Mouse (Mus musculus) T-helper 17 cell (primary cell): ENCODE results near the gene Pik3ca.

Experiments
- in situ Hi-C, 2 experiments: fragments of 300-600 bp; cut with MboI, MseI; formaldehyde crosslinking; loops; 1 replicate in 1 of 2; 2 replicates in 1 of 2; pipeline ENCODE4 v1.15.1; 2025; ENCODE audit warnings: high pct_unique_total_duplicates in 2 of 2

Pik3ca gene

DNA sequence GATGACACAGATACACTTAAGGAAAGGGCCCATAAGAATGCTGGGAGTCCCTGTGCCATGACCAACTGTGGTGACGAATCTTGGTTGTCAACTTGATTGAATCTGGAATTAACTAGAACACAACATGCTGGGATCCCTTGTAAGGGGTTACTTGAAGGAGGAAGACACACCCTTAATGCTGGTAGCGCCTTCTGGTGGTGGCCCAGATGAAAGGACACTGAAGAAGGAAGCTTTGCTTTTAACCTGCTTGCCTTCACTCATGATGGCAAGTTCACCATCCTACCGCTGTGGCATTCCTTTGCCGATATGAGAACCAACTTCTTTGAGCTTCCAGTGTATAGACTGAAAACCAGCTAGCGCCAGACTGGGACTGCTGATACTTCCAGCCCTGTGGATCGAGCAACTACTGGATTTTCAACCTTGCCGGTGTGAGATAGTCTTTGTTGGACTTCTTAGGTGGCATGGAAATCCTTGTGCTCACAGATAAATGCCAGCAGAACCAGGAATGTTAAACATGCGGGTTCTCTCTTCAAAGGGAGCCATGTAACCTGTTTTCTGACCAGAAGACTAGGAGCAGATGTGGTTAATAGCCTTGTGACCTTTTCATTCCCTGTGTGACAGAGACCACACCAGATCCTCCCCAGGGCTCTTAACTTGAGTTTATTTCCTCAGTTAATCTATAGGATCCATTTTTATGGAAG is 97.1 kb downstream of the Pik3ca start:
- in situ Hi-C loops = loop anchor here (10.0 to 25.0 kb wide), 2 partner anchors 707 to 1270 kb away; no protein-coding TSS in a partner anchor

- in situ Hi-C loops = loop anchor here (10.0 to 25.0 kb wide), 2 partner anchors 708 to 1270 kb away; no protein-coding TSS in a partner anchor
Observed at GRCm38 (mm10) chr3:32495088-32495770, 97.8 kb downstream of the Pik3ca start.

- in situ Hi-C loops = loop anchor here (10.0 to 25.0 kb wide), 2 partner anchors 709 to 1271 kb away; no protein-coding TSS in a partner anchor
Observed at GRCm38 (mm10) chr3:32495856-32496710, 98.6 kb downstream of the Pik3ca start.

DNA sequence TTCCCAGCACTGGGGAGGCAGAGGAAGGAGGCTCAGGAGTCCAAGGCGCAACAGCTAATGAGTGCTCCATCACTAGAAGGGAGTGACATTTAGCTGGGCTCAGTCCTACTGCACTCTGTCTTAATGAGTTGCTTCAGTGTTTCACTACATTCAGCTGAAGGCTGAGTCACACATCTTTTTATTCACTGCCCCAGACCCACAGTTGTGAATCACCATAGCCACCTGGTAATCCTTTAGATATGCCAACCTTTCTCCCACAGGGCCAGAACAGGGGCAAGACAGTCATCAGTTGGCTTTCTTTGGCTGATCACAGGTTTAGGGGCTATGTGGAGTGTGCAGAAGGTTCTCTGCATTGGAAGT is 99.2 kb downstream of the Pik3ca start:
- in situ Hi-C loops = loop anchor here (10.0 to 25.0 kb wide), 2 partner anchors 709 to 1272 kb away; no protein-coding TSS in a partner anchor

- in situ Hi-C loops = loop anchor here (5.0 to 25.0 kb wide), 7 partner anchors 123 to 1713 kb away; partner anchors contain the start of gene Sec62 (in 1 of the 2)
Observed at GRCm38 (mm10) chr3:32500346-32500745, 102.9 kb downstream of the Pik3ca start.

- in situ Hi-C loops = loop anchor here (25.0 kb wide), 3 partner anchors 719 to 1719 kb away; partner anchors contain the start of gene Sec62 (in 1 of the 2)
Observed at GRCm38 (mm10) chr3:32505841-32506240, 108.4 kb downstream of the Pik3ca start.

DNA sequence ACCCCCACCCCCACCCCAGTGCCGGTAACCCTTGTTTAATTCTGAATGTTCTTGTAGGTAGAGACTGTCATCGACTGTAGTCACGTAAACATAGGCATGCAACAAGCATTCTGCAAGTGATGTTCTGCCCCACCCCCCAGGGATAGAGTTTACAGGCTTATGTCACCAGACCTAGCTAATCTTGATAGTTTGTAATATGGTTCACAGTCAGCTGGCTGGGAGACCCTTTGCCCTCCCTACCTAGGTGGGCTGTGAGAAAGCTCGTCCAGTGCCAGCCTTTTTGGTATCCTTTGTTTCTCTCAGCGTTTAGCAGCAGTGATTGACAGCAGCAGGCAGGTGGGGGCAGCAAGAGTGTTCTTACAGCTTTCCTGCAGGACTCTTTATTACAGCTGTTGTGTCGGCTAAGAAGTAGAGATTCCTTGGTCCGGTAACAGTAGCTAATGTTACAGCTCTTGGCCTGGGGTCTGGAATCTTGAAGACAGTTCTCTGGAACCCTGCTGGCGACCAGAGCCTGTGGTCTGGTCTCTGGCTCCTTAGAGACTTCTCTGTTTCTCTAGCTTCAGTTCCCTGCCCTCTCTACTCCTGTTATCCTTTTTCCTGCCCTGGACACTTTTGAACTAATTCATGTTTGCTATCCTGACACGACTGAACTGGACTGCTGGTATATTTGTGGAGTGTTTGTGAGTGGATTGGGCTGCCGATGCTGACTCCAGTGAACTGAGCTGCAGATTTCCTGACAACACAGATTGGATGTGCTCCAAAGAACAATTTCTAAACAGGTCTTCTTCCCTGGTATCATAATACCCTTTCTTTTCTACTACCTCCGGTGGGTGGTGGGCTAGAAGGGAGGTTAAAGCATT is 109.1 kb downstream of the Pik3ca start:
- in situ Hi-C loops = loop anchor here (25.0 kb wide), 3 partner anchors 719 to 1719 kb away; partner anchors contain the start of gene Sec62 (in 1 of the 2)

GRCm38 (mm10) chr3:32508666-32509324 is 111.3 kb downstream of the Pik3ca start:
- in situ Hi-C loops = loop anchor here (25.0 kb wide), 3 partner anchors 721 to 1721 kb away; partner anchors contain the start of gene Sec62 (in 1 of the 2)

- in situ Hi-C loops = loop anchor here (25.0 kb wide), 3 partner anchors 722 to 1722 kb away; partner anchors contain the start of gene Sec62 (in 1 of the 2)
Observed at GRCm38 (mm10) chr3:32509496-32510374, 112.3 kb downstream of the Pik3ca start, which contains the start of gene Zfp639. Zfp639 (plus strand) TSS chr3:32510259.

- in situ Hi-C loops = loop anchor here (25.0 kb wide), 3 partner anchors 723 to 1723 kb away; partner anchors contain the start of gene Sec62 (in 1 of the 2)
Observed at GRCm38 (mm10) chr3:32510375-32511190, 113.1 kb downstream of the Pik3ca start.

DNA sequence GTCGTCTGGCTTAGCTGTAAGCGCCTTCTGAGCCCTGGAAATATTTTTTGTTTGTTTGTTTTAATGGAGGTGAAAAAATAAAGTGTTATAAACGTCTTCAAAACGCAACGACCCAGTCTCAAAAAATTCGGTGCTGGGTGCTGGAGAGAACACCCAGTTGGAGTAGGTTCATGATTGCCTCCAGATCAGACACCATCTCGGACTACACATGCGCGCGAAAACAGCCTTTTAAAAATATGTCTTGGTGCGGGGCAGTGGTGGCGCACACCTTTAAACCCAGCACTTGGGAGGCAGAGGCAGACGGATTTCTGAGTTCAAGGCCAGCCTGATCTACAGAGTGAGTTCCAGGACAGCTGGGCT is 113.7 kb downstream of the Pik3ca start:
- in situ Hi-C loops = loop anchor here (25.0 kb wide), 3 partner anchors 724 to 1724 kb away; partner anchors contain the start of gene Sec62 (in 1 of the 2)

- in situ Hi-C loops = loop anchor here (25.0 kb wide), 3 partner anchors 725 to 1725 kb away; partner anchors contain the start of gene Sec62 (in 1 of the 2)
Observed at GRCm38 (mm10) chr3:32512686-32513284, 115.3 kb downstream of the Pik3ca start.

GRCm38 (mm10) chr3:32513528-32513927 is 116.1 kb downstream of the Pik3ca start:
- in situ Hi-C loops = loop anchor here (25.0 kb wide), 3 partner anchors 726 to 1726 kb away; partner anchors contain the start of gene Sec62 (in 1 of the 2)
